Mouse (Mus musculus): ENCODE measurements around the gene Odf3. TPM values are rescaled to one million over a fixed set of nuclear protein-coding genes. Genes with fewer than 3 reads are reported as not detected.
A peak's percentile ranks its signal among the peaks of the same experiment; 100 is the strongest.

The Odf3 gene
- total RNA-seq, 4 experiments from 2014 or later: 0.23 to 1.3 (median 1.2) TPM; not detected in 1

DNA sequence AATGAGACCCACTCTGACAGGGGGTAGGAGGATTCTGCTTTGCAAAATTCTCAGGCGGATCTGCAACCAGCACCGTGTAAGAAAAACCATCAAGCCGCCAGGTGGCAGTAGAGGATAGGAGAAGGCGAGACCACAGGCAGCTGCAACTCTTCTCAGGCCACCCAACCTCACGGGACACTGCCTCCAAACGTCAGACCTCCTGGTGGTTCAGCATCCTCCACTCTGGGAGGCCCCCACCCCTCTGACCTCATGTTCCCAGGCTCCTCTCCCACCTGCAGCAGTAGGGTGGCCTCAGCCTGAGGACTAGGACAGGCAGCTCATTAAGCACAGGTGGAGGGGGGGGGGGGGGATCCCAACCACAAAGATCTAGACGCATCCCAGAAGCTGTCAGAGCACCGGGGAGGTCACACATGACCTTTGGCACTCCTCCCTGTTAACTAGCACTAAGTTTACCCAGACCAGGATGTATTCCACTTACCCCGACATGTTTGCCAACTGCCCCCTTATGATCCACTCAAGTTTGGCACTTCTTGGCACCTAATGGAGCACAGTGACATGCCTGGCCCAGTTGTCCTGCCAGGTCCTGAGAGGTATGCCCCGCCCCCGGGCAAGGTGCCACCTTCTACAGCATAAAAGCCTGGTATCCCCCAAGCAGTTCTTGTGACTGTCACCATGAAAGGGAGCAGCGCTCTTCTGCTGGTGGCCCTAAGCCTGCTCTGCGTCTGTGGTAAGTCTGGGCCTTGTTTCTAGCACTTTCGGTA, 2.5 kb upstream of the Odf3 start, which contains the start of gene Scgb1c1:
Scgb1c1 (plus strand) TSS at position 643 of the 761 bp plus-strand sequence.
- DNase-seq: peak; percentile 79

GRCm38 (mm10) chr7:140845683-140846082, 1.9 kb upstream of the Odf3 start:
- no peak for DNase-seq

- DNase-seq: no peak
Measured at GRCm38 (mm10) chr7:140846676-140847075, 929 bp upstream of the Odf3 start.

GRCm38 (mm10) chr7:140848591-140848990, 986 bp downstream of the Odf3 start:
- DNase-seq: no peak

- peak; percentile 58 for DNase-seq
Measured at GRCm38 (mm10) chr7:140851916-140852315, 4.3 kb downstream of the Odf3 start.

GRCm38 (mm10) chr7:140853386-140853785, 5.8 kb downstream of the Odf3 start:
- DNase-seq: peak; percentile 76

- no peak for DNase-seq
Measured at GRCm38 (mm10) chr7:140854483-140854882, 6.9 kb downstream of the Odf3 start.

DNA sequence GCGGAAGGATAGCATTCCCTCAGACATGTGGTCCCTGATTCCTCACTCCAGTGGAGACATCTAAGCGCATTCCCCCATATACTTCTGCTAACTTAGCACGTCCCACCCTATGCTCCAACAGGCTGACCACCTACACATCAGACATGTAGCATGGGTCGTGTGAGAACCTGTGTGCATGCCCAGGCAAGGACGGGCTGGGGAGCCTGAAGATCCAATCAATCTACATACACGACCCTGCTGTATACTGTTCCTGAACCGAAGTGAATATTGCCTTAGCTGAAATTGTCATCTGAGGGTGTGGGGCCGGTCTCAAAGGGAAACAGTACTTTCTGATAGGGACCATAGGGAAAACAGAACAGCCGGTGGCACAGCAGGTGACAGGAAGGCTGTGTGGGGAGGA, 7.6 kb downstream of the Odf3 start:
- no peak for DNase-seq

DNA sequence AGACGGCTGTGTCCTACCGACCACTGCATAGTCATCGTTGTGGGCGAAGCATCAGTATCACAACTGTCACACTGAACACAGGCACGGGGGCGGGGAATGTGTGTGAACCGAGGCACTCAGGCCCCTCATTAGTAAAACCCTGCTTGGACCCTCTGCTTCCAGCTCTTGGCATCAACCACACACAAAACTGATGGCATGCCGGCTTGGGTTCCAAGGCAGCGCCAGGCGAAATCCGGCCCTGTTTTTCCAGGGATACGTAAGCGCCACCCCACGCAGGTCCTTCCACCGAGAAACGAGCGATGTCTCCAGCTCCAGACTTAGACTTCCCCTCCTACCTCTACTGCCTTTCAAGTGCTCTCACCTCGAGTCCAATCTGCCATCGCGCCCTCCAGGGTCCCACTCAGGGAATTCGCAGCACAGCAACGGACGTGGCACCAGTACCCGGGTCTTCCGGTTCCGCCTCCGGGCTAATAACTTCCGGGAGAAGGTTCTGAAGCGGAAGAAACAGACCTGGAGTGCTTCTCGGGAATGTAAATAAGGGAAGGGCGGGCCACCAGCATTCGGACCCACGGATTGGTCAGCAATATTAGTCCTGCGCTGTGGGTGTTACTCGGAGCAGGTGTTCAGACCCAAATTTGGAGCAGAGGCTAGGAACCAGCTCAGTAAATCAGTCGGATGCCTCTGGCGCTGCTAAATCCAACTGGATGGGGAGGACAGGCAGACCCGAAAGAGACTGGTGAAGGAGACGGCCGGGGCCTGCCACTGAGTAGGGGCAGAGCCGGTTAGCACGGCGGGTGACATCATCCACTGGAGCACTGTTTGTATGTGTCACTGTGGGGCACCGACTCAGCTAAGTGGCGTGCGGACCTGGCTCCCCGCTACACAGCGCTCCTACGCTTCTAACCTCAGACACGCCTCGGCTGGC, 8.5 kb downstream of the Odf3 start, which contains the start of gene Gm45785:
Gm45785 (minus strand) TSS at position 472 of the 925 bp plus-strand sequence.
- DNase-seq: peak; percentile 89

- DNase-seq: peak; percentile 92
Measured at GRCm38 (mm10) chr7:140856785-140857549, 9.4 kb downstream of the Odf3 start, which contains the start of gene Ric8a. Gene Ric8a, plus strand, starts transcription at chr7:140856957.

- no peak for DNase-seq
Measured at GRCm38 (mm10) chr7:140857550-140858505, 10.2 kb downstream of the Odf3 start, which contains the start of gene Bet1l. Gene Bet1l, minus strand, starts transcription at chr7:140857577.

DNA sequence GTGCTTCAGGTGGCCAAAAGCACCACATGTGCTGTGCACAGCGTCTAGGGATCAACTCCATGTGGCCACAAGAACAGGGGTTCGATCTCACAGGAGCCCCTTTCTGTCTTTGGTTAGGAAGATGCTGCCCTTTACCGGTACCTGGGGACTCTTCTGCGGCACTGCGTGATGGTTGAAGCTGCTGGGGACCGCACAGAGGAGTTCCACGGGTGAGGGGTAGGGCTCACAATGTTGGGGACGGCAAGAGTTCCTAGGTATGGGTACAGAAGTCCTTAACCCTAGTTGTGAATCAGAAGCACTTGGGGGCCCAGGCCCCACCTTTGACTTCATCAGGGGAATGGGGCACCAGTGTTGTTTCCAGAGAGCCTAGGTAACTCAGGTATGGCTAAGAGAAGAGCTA, 11.1 kb downstream of the Odf3 start:
- DNase-seq: no peak

DNA sequence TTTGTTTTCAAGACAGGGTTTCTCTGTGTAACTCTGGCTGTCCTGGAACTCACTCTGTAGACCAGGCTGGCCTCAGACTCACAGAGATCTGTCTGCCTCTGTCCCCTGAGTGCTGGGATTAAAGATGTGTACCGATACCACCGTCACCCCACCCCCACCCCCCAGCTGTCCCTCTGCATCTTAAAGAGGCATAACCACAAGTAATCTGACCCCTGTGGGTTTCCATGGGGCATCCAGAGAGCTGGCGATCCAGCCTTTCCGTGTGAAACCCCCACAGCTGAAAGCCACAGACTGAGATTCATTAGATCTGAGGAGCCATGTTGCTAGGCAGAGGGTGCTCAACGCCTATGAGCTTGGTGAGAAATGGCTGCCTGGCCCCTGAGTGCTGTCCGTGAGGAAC, 12.4 kb downstream of the Odf3 start:
- DNase-seq: no peak

- no peak for DNase-seq
Measured at GRCm38 (mm10) chr7:140860728-140861127, 13.1 kb downstream of the Odf3 start.

GRCm38 (mm10) chr7:140864761-140865160, 17.2 kb downstream of the Odf3 start:
- DNase-seq: no peak

DNA sequence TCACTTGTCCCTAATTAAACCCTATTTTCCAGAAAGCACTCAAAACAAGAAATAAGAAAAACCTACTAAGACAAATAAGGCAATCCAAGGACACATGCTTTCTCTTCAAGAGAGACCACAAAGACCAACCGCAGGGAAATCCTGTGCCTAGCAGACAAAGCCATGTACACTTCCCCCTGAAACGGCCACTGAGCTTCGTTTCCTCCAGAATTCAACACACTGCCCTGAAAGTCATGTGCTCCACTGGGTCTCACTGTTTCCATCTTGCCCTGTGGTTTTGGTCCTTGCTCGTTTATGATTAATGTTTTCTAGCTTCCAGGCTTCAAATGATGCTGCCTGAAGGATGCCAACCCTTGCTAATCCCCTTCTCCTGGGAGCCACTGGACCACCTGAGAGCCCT, 26.6 kb downstream of the Odf3 start:
- no peak for DNase-seq

DNA sequence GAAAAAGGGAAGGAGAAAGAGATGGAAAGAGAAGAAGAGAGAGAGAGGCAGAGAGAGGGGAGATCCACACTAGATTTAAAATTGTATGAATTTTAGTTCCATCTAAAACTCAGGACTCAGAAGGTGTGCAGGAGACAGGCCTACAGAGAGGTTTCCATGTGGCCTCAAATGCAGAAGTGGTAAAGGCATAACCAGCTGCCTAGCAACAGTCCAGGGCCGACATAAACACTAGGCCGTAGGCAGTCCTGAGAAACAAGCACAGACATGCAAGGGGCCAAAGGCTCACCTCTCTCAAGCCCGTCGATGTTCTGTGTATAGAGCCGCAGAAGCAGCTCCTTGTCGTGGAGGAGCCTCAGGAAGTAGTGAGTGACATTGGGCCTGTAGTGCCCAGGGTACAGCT, 29.8 kb downstream of the Odf3 start:
- no peak for DNase-seq

GRCm38 (mm10) chr7:140879355-140879754, 31.8 kb downstream of the Odf3 start:
- no peak for DNase-seq

GRCm38 (mm10) chr7:140880419-140880818, 32.8 kb downstream of the Odf3 start:
- DNase-seq: no peak

GRCm38 (mm10) chr7:140880865-140881515, 33.4 kb downstream of the Odf3 start:
- DNase-seq: no peak

Measured in adrenal gland, adult 8-10 months (tissue).